Mouse (Mus musculus): ENCODE measurements around the gene Dzip1. TPM values are rescaled to one million over a fixed set of nuclear protein-coding genes. Genes with fewer than 3 reads are reported as not detected.

Gene Dzip1
- polyA plus RNA-seq (2015; fragmentation: Nextera tagmentation; extraction: Ambion mirVana): 17.6 and 20.1 TPM in 2 replicates

- H3K27me3 ChIP-seq: peaks cover 22% of the 10 kb centered on the region
- no peaks in the 10 kb centered on the region for H3K9me3 ChIP-seq (replicated peaks)
- H3K27ac ChIP-seq: peak within 1 kb of the TSS; percentile 90
- H3K4me2 ChIP-seq: peak within 1 kb of the TSS; percentile 94
- H3K9ac ChIP-seq: peak within 1 kb of the TSS; percentile 72
- peaks cover 37% of the 10 kb centered on the region for H3K4me1 ChIP-seq
- peak; percentile 92 for ATAC-seq (replicated peaks; ENCODE audit: low FRiP score)
- peak within 1 kb of the TSS; percentile 71 for H3K4me3 ChIP-seq (replicated peaks)
- no peaks in the 10 kb centered on the region for H3K36me3 ChIP-seq
- under 1% methylated on average over 55 of the region's 55 CpGs for WGBS
These were observed at the start of gene Dzip1 for GRCm38 (mm10) chr14:118924673-118925615. TSS of gene Dzip1 (minus strand) at chr14:118925460.

- no peak for ATAC-seq (replicated peaks; ENCODE audit: low FRiP score)
- no peaks in the 10 kb centered on the region for H3K27me3 ChIP-seq
- no peak overlapping the region for H3K9ac ChIP-seq
- H3K4me1 ChIP-seq: no peaks in the 10 kb centered on the region
- H3K27ac ChIP-seq: no peak overlapping the region
- no peak overlapping the region for H3K4me3 ChIP-seq (replicated peaks)
- H3K9me3 ChIP-seq (replicated peaks): no peaks in the 10 kb centered on the region
- H3K36me3 ChIP-seq: peaks cover 100% of the 10 kb centered on the region
- WGBS: 94% methylated on average over 6 of the region's 6 CpGs
- H3K4me2 ChIP-seq: no peak overlapping the region
These were observed 47.0 kb upstream of the Dzip1 start for GRCm38 (mm10) chr14:118972268-118972667.

- no peaks in the 10 kb centered on the region for H3K27me3 ChIP-seq
- H3K4me2 ChIP-seq: no peak overlapping the region
- 91% methylated on average over 7 of the region's 7 CpGs for WGBS
- no peaks in the 10 kb centered on the region for H3K9me3 ChIP-seq (replicated peaks)
- no peak overlapping the region for H3K27ac ChIP-seq
- H3K4me3 ChIP-seq (replicated peaks): no peak overlapping the region
- ATAC-seq (replicated peaks; ENCODE audit: low FRiP score): no peak
- peaks cover 69% of the 10 kb centered on the region for H3K36me3 ChIP-seq
- no peaks in the 10 kb centered on the region for H3K4me1 ChIP-seq
- no peak overlapping the region for H3K9ac ChIP-seq
These were observed 42.4 kb upstream of the Dzip1 start for GRCm38 (mm10) chr14:118967646-118968045.

GRCm38 (mm10) chr14:118965356-118966000 lies 40.2 kb upstream of the Dzip1 start:
- no peak overlapping the region for H3K9ac ChIP-seq
- H3K9me3 ChIP-seq (replicated peaks): no peaks in the 10 kb centered on the region
- no peaks in the 10 kb centered on the region for H3K4me1 ChIP-seq
- WGBS: 98% methylated on average over 4 of the region's 4 CpGs
- H3K27ac ChIP-seq: no peak overlapping the region
- no peak overlapping the region for H3K4me3 ChIP-seq (replicated peaks)
- no peak overlapping the region for H3K4me2 ChIP-seq
- peaks cover 68% of the 10 kb centered on the region for H3K36me3 ChIP-seq
- no peaks in the 10 kb centered on the region for H3K27me3 ChIP-seq
- ATAC-seq (replicated peaks; ENCODE audit: low FRiP score): no peak

- no peak overlapping the region for H3K27ac ChIP-seq
- no peak for ATAC-seq (replicated peaks; ENCODE audit: low FRiP score)
- no peaks in the 10 kb centered on the region for H3K27me3 ChIP-seq
- WGBS: 95% methylated on average over 3 of the region's 3 CpGs
- H3K9ac ChIP-seq: no peak overlapping the region
- H3K36me3 ChIP-seq: peaks cover 83% of the 10 kb centered on the region
- no peak overlapping the region for H3K4me2 ChIP-seq
- H3K9me3 ChIP-seq (replicated peaks): no peaks in the 10 kb centered on the region
- no peaks in the 10 kb centered on the region for H3K4me1 ChIP-seq
- no peak overlapping the region for H3K4me3 ChIP-seq (replicated peaks)
These were observed 32.8 kb upstream of the Dzip1 start for GRCm38 (mm10) chr14:118958010-118958409.

- Histone ChIP-seq H3K4me1 (0 out of 2 replicates have a peak, but pooled peaks cover 4% of the 10 kb centered on the region), H3K36me3 (peaks cover 32% of the 10 kb centered on the region), H3K27me3 (no peaks in the 10 kb centered on the region), H3K27ac (no peak overlapping the region), H3K4me3 (replicated peaks) (no peak overlapping the region), H3K9me3 (replicated peaks) (no peaks in the 10 kb centered on the region), H3K4me2 (no peak overlapping the region), H3K9ac (no peak overlapping the region)
- WGBS: 96% methylated on average over 9 of the region's 9 CpGs
- no peak for ATAC-seq (replicated peaks; ENCODE audit: low FRiP score)
These were observed 26.8 kb upstream of the Dzip1 start for GRCm38 (mm10) chr14:118951912-118952583.

- Histone ChIP-seq H3K9ac (no peak overlapping the region), H3K4me1 (0 out of 2 replicates have a peak, but pooled peaks cover 4% of the 10 kb centered on the region), H3K4me3 (replicated peaks) (no peak overlapping the region), H3K27me3 (no peaks in the 10 kb centered on the region), H3K36me3 (peaks cover 6% of the 10 kb centered on the region), H3K27ac (no peak overlapping the region), H3K4me2 (no peak overlapping the region), H3K9me3 (replicated peaks) (no peaks in the 10 kb centered on the region)
- WGBS: 88% methylated on average over 1 of the region's 1 CpGs
- ATAC-seq (replicated peaks; ENCODE audit: low FRiP score): no peak
These were observed 23.6 kb upstream of the Dzip1 start for GRCm38 (mm10) chr14:118948841-118949240.

GRCm38 (mm10) chr14:118944702-118945101 lies 19.4 kb upstream of the Dzip1 start:
- Histone ChIP-seq H3K9ac (no peak overlapping the region), H3K9me3 (replicated peaks) (no peaks in the 10 kb centered on the region), H3K4me3 (replicated peaks) (no peak overlapping the region), H3K36me3 (no peaks in the 10 kb centered on the region), H3K4me2 (no peak overlapping the region), H3K4me1 (peaks cover 11% of the 10 kb centered on the region), H3K27ac (no peak overlapping the region), H3K27me3 (no peaks in the 10 kb centered on the region)
- no peak for ATAC-seq (replicated peaks; ENCODE audit: low FRiP score)
- 81% methylated on average over 2 of the region's 2 CpGs for WGBS

GRCm38 (mm10) chr14:118942076-118942475 lies 16.8 kb upstream of the Dzip1 start:
- H3K27me3 ChIP-seq: no peaks in the 10 kb centered on the region
- peaks cover 25% of the 10 kb centered on the region for H3K4me1 ChIP-seq
- no peak overlapping the region for H3K27ac ChIP-seq
- no peaks in the 10 kb centered on the region for H3K36me3 ChIP-seq
- ATAC-seq (replicated peaks; ENCODE audit: low FRiP score): no peak
- H3K4me3 ChIP-seq (replicated peaks): no peak overlapping the region
- no peak overlapping the region for H3K4me2 ChIP-seq
- WGBS: 54% methylated on average over 12 of the region's 12 CpGs
- H3K9me3 ChIP-seq (replicated peaks): no peaks in the 10 kb centered on the region
- no peak overlapping the region for H3K9ac ChIP-seq

GRCm38 (mm10) chr14:118940796-118941495 lies 15.7 kb upstream of the Dzip1 start:
- Histone ChIP-seq H3K9me3 (replicated peaks) (no peaks in the 10 kb centered on the region), H3K27ac (no peak overlapping the region), H3K4me3 (replicated peaks) (no peak overlapping the region), H3K4me1 (peaks cover 29% of the 10 kb centered on the region), H3K9ac (no peak overlapping the region), H3K36me3 (no peaks in the 10 kb centered on the region), H3K27me3 (no peaks in the 10 kb centered on the region), H3K4me2 (no peak overlapping the region)
- no peak for ATAC-seq (replicated peaks; ENCODE audit: low FRiP score)
- 76% methylated on average over 4 of the region's 4 CpGs for WGBS

GRCm38 (mm10) chr14:118938551-118938950 lies 13.3 kb upstream of the Dzip1 start:
- ATAC-seq (replicated peaks; ENCODE audit: low FRiP score): no peak
- H3K27ac ChIP-seq: peak overlapping the region; percentile 95
- H3K27me3 ChIP-seq: no peaks in the 10 kb centered on the region
- H3K36me3 ChIP-seq: no peaks in the 10 kb centered on the region
- peak overlapping the region; percentile 95 for H3K4me3 ChIP-seq (replicated peaks)
- WGBS: 2% methylated on average over 7 of the region's 7 CpGs
- H3K9me3 ChIP-seq (replicated peaks): no peaks in the 10 kb centered on the region
- H3K4me1 ChIP-seq: peaks cover 29% of the 10 kb centered on the region
- H3K9ac ChIP-seq: peak overlapping the region; percentile 99
- H3K4me2 ChIP-seq: peak overlapping the region; percentile 67
